Mouse (Mus musculus) myocyte (in vitro differentiated cells): ENCODE data around the gene Spaca3.

ENCODE experiments used
- MYOD1 ChIP-seq, 3 experiments: IDR thresholded peaks; one replicate each; pipeline ENCODE4 v1.6.1; 2011; ENCODE audit warnings: control low read depth in 2 of 3, low read depth in 2 of 3, mild to moderate bottlenecking in 2 of 3, moderate library complexity in 1 of 3; ENCODE audit not compliant: insufficient read length in 2 of 3, control insufficient read depth in 1 of 3
- POLR2A ChIP-seq: IDR thresholded peaks from one replicate; pipeline ENCODE4 v1.6.1; 2011; ENCODE audit warnings: low read depth, mild to moderate bottlenecking, control low read depth, moderate library complexity; ENCODE audit not compliant: insufficient read length
- REST ChIP-seq: IDR thresholded peaks from one replicate; pipeline ENCODE4 v1.6.1; 2011; ENCODE audit warnings: mild to moderate bottlenecking, control low read depth, moderate library complexity; ENCODE audit not compliant: insufficient read depth, insufficient read length
- TCF3 ChIP-seq: IDR thresholded peaks from one replicate; pipeline ENCODE4 v1.6.1; 2011; ENCODE audit warnings: low read depth, control low read depth; ENCODE audit not compliant: insufficient read length
- USF1 ChIP-seq: IDR thresholded peaks from one replicate; pipeline ENCODE4 v1.6.1; 2011; ENCODE audit warnings: low read depth, mild to moderate bottlenecking, control low read depth, moderate library complexity

DNA sequence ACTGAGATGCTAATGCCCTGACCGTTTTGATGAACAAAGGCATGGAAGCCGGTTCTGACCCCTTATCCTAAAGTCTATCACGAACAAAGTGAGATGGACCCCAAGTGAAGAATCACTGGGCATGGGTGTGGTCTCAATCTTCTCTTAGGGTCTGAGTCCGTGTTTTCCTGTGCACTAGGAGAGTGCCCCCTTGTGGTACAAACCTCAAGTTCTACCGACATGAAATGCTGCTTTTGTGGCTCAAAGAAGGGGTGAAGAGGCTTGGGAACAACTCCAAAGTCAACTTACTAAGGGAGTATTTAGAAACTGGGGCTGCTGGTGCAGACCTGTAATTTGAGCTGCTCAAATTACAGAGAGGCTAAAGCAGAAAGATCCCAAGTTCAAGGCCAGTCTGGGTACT is 6.3 kb upstream of the Spaca3 start:
- no peak for TF ChIP-seq POLR2A
- no peak for TF ChIP-seq REST
- TF ChIP-seq MYOD1 (IDR thresholded peaks at IDR 0.05; ENCODE audit: control insufficient read depth in 1 of 3, insufficient read length in 2 of 3, low read depth in 2 of 3): no peak
- no peak for TF ChIP-seq USF1
- no peak for TF ChIP-seq TCF3
